Mouse (Mus musculus) CH12.LX (cell line): Measurements from ENCODE around the gene Iah1. TPM values are rescaled to one million over a fixed set of nuclear protein-coding genes. Genes with fewer than 3 reads are reported as not detected.
A peak's percentile ranks its signal among the peaks of the same experiment; 100 is the strongest.

Experiments
- DNase-seq: peaks from one replicate; pipeline ENCODE4 v3.0.0-alpha.2; 2013; ENCODE audit errors: extremely low read depth
- H3K27ac ChIP-seq: 2 replicates; pipeline ENCODE4 v1.5.1; 2012; ENCODE audit warnings: low read depth, mild to moderate bottlenecking, control low read depth, moderate library complexity; ENCODE audit not compliant: insufficient read depth
- H3K27me3 ChIP-seq: replicated peaks from 2 replicates; pipeline ENCODE3; 2012; ENCODE audit warnings: inconsistent platforms
- H3K36me3 ChIP-seq, 2 experiments: replicated peaks in 1 of 2; 2 replicates each; pipeline versions ENCODE3 to v1.6.1; 2012; ENCODE audit warnings: inconsistent platforms in 1 of 2, low read length in 1 of 2, mild to moderate bottlenecking in 1 of 2, mixed read lengths in 1 of 2, moderate library complexity in 1 of 2; ENCODE audit not compliant: control insufficient read depth in 1 of 2, insufficient read depth in 1 of 2
- H3K4me1 ChIP-seq, 2 experiments: 2 replicates each; pipeline ENCODE4 v1.6.1; 2012; ENCODE audit warnings: inconsistent platforms in 1 of 2, moderate library complexity in 1 of 2; ENCODE audit not compliant: insufficient read depth in 2 of 2, control insufficient read depth in 1 of 2
- H3K4me2 ChIP-seq: 2 replicates; pipeline ENCODE4 v1.6.1; 2012; ENCODE audit warnings: low read depth, mild to moderate bottlenecking, control low read depth; ENCODE audit not compliant: poor library complexity, insufficient read depth, severe bottlenecking
- H3K4me3 ChIP-seq, 3 experiments: fragments of 150-350 bp in 1 of 3; sonication (generic) in 1 of 3; replicated peaks in 1 of 3; 2 replicates each; pipeline versions ENCODE3 to v1.5.1; 2011 to 2012; ENCODE audit warnings: low read depth in 2 of 3, low read length in 2 of 3, mild to moderate bottlenecking in 2 of 3, moderate library complexity in 2 of 3, control low read depth in 1 of 3, improper control_type of control experiment in 1 of 3, inconsistent platforms in 1 of 3, mixed read lengths in 1 of 3; ENCODE audit not compliant: poor library complexity in 1 of 3
- H3K79me2 ChIP-seq: replicated peaks from 2 replicates; pipeline ENCODE4 v1.6.1; 2012; ENCODE audit warnings: mild to moderate bottlenecking, moderate library complexity; ENCODE audit not compliant: control insufficient read depth, poor library complexity, insufficient read depth, severe bottlenecking; ENCODE audit errors: extremely low read depth
- H3K9ac ChIP-seq: 2 replicates; pipeline ENCODE4 v1.6.1; 2012; ENCODE audit warnings: low read depth, mild to moderate bottlenecking, control low read depth, moderate library complexity; ENCODE audit not compliant: insufficient read depth
- H3K9me3 ChIP-seq: replicated peaks from 2 replicates; pipeline ENCODE3; 2012; ENCODE audit warnings: low read length, inconsistent platforms, mixed read lengths
- BHLHE40 ChIP-seq: IDR thresholded peaks from 2 replicates; pipeline ENCODE4 v1.6.1; 2011; ENCODE audit warnings: mild to moderate bottlenecking, low read depth, low read length, improper control_type of control experiment
- CHD1 ChIP-seq: IDR thresholded peaks from 2 replicates; pipeline ENCODE4 v1.6.1; 2012; ENCODE audit warnings: low read depth, low read length, improper control_type of control experiment, inconsistent platforms
- CHD2 ChIP-seq: IDR thresholded peaks from 2 replicates; pipeline ENCODE4 v1.6.1; 2011; ENCODE audit warnings: low read length, improper control_type of control experiment
- CTCF ChIP-seq, 2 experiments: IDR thresholded peaks in 1 of 2; conservative IDR thresholded peaks in 1 of 2; 2 replicates each; pipeline ENCODE4 v1.5.1; 2011 to 2012; ENCODE audit warnings: low read depth in 2 of 2, low read length in 2 of 2, improper control_type of control experiment in 1 of 2, inconsistent platforms in 1 of 2, mild to moderate bottlenecking in 1 of 2, moderate library complexity in 1 of 2
- E2F4 ChIP-seq: IDR thresholded peaks from 2 replicates; pipeline ENCODE4 v1.6.1; 2011; ENCODE audit warnings: low read depth, low read length, improper control_type of control experiment; ENCODE audit not compliant: insufficient replicate concordance
- ELF1 ChIP-seq: IDR thresholded peaks from 2 replicates; pipeline ENCODE4 v1.6.1; 2014; ENCODE audit warnings: low read depth, mild to moderate bottlenecking, inconsistent platforms, low read length, improper control_type of control experiment
- EP300 ChIP-seq: IDR thresholded peaks from 2 replicates; pipeline ENCODE4 v1.6.1; 2011; ENCODE audit warnings: low read length, improper control_type of control experiment
- ETS1 ChIP-seq: conservative IDR thresholded peaks from 2 replicates; pipeline ENCODE4 v1.6.1; 2012; ENCODE audit warnings: low read depth, mild to moderate bottlenecking, inconsistent platforms, low read length, improper control_type of control experiment, moderate library complexity
- GABPA ChIP-seq: IDR thresholded peaks from 2 replicates; pipeline ENCODE4 v1.6.1; 2012; ENCODE audit warnings: low read depth, low read length, improper control_type of control experiment, inconsistent platforms; ENCODE audit not compliant: insufficient replicate concordance
- HCFC1 ChIP-seq: IDR thresholded peaks from 2 replicates; pipeline ENCODE4 v1.6.1; 2012; ENCODE audit warnings: low read depth, mild to moderate bottlenecking, inconsistent platforms, low read length, improper control_type of control experiment
- IRF4 ChIP-seq: IDR thresholded peaks from 2 replicates; pipeline ENCODE4 v1.6.1; 2014; ENCODE audit warnings: low read depth, mild to moderate bottlenecking, inconsistent platforms, low read length, improper control_type of control experiment
- JUND ChIP-seq: conservative IDR thresholded peaks from 2 replicates; pipeline ENCODE4 v1.6.1; 2011; ENCODE audit warnings: low read depth, low read length, improper control_type of control experiment
- KAT2A ChIP-seq: IDR thresholded peaks from 2 replicates; pipeline ENCODE4 v1.6.1; 2012; ENCODE audit warnings: low read length, improper control_type of control experiment, inconsistent platforms; ENCODE audit not compliant: insufficient replicate concordance
- MAFK ChIP-seq: IDR thresholded peaks from 2 replicates; pipeline ENCODE4 v1.6.1; 2011; ENCODE audit warnings: low read length, improper control_type of control experiment; ENCODE audit not compliant: insufficient replicate concordance
- MAX ChIP-seq: IDR thresholded peaks from 2 replicates; pipeline ENCODE4 v1.6.1; 2011; ENCODE audit warnings: low read length, improper control_type of control experiment
- MAZ ChIP-seq: IDR thresholded peaks from 2 replicates; pipeline ENCODE4 v1.6.1; 2012; ENCODE audit warnings: low read depth, mild to moderate bottlenecking, inconsistent platforms, low read length, improper control_type of control experiment, moderate library complexity
- MEF2A ChIP-seq: IDR thresholded peaks from 2 replicates; pipeline ENCODE4 v1.6.1; 2014; ENCODE audit warnings: low read depth, mild to moderate bottlenecking, inconsistent platforms, low read length, improper control_type of control experiment, borderline replicate concordance
- MYC ChIP-seq: IDR thresholded peaks from 2 replicates; pipeline ENCODE4 v1.6.1; 2011; ENCODE audit warnings: low read depth, mild to moderate bottlenecking, improper control_type of control experiment, low read length
- NELFE ChIP-seq: IDR thresholded peaks from 2 replicates; pipeline ENCODE4 v1.6.1; 2011; ENCODE audit warnings: low read depth, low read length, improper control_type of control experiment
- NRF1 ChIP-seq: IDR thresholded peaks from 2 replicates; pipeline ENCODE4 v1.6.1; 2014; ENCODE audit warnings: low read depth, mild to moderate bottlenecking, inconsistent platforms, low read length, improper control_type of control experiment, moderate library complexity
- POLR2A ChIP-seq: IDR thresholded peaks from 2 replicates; pipeline ENCODE4 v1.6.1; 2011; ENCODE audit warnings: low read depth, mild to moderate bottlenecking, improper control_type of control experiment, low read length
- POLR2AphosphoS2 ChIP-seq: IDR thresholded peaks from 2 replicates; pipeline ENCODE4 v1.6.1; 2011; ENCODE audit warnings: low read depth, low read length, improper control_type of control experiment
- RCOR1 ChIP-seq: conservative IDR thresholded peaks from 2 replicates; pipeline ENCODE4 v1.6.1; 2012; ENCODE audit warnings: low read depth, mild to moderate bottlenecking, inconsistent platforms, low read length, improper control_type of control experiment
- SIN3A ChIP-seq: IDR thresholded peaks from 2 replicates; pipeline ENCODE4 v1.6.1; 2012; ENCODE audit warnings: low read length, improper control_type of control experiment, inconsistent platforms
- SMC3 ChIP-seq: IDR thresholded peaks from 2 replicates; pipeline ENCODE4 v1.6.1; 2011; ENCODE audit warnings: low read depth, low read length, improper control_type of control experiment
- TBP ChIP-seq: conservative IDR thresholded peaks from 2 replicates; pipeline ENCODE4 v1.6.1; 2011; ENCODE audit warnings: low read depth, low read length, improper control_type of control experiment
- TCF12 ChIP-seq: IDR thresholded peaks from 2 replicates; pipeline ENCODE4 v1.6.1; 2014; ENCODE audit warnings: low read depth, mild to moderate bottlenecking, inconsistent platforms, low read length, improper control_type of control experiment
- USF1 ChIP-seq: IDR thresholded peaks from 2 replicates; pipeline ENCODE4 v1.6.1; 2014; ENCODE audit warnings: low read depth, mild to moderate bottlenecking, inconsistent platforms, low read length, improper control_type of control experiment
- ZC3H11A ChIP-seq: IDR thresholded peaks from 2 replicates; pipeline ENCODE4 v1.6.1; 2012; ENCODE audit warnings: low read depth, mild to moderate bottlenecking, inconsistent platforms, low read length, improper control_type of control experiment
- ZKSCAN1 ChIP-seq: IDR thresholded peaks from 2 replicates; pipeline ENCODE4 v1.6.1; 2012; ENCODE audit warnings: low read depth, inconsistent platforms, low read length, improper control_type of control experiment, borderline replicate concordance
- dilution Hi-C: fragments of 300-500 bp; cut with MboI; formaldehyde crosslinking; loops from 2 replicates; pipeline ENCODE4 v1.14.3; 2020; ENCODE audit warnings: low sequenced_read_pairs; ENCODE audit not compliant: extremely low pct_unique_long_range_greater_than_20kb, extremely low pct_ligation_motif_present
- in situ Hi-C: fragments of 300-500 bp; cut with MboI; formaldehyde crosslinking; loops from 3 replicates; pipeline ENCODE4 v1.14.3; 2019; ENCODE audit warnings: low sequenced_read_pairs, low pct_ligation_motif_present, low pct_unique_long_range_greater_than_20kb, mixed read lengths
- polyA plus RNA-seq: library from polyadenylated mRNA; unstranded; fragments of >175 nt; gene quantifications from 2 replicates; pipeline ENCODE4 v1.2.1, GENCODE M21; 2012; ENCODE audit warnings: low read depth; ENCODE audit not compliant: insufficient read length
- total RNA-seq, 2 experiments: library from RNA; depleted of rRNA; stranded (reverse); fragments of 300-350 nt in 1 of 2; fragments of >200 nt in 1 of 2; gene quantifications; 2 replicates each; pipeline ENCODE4 v1.2.3; 2012 to 2014

Gene Iah1
- total and polyA plus RNA-seq, 3 experiments: 62.2 to 126 (median 106) TPM

- peak overlapping the region; percentile 27 for H3K27ac ChIP-seq
- TF ChIP-seq CHD1 (no peak), EP300 (no peak), CHD2 (peak; percentile 64), MAZ (no peak), BHLHE40 (peak; percentile 72)
- TF ChIP-seq, all 38 proteins: peak for 2
- in situ Hi-C loops: loop anchor here (25.0 kb wide), 1 partner anchor 327 kb away; no protein-coding TSS in a partner anchor
- dilution Hi-C loops: no loop called here
- no peaks in the 10 kb centered on the region for H3K9me3 ChIP-seq
- peak overlapping the region; percentile 66 for H3K4me2 ChIP-seq
- peaks cover 10 to 46% of the 10 kb centered on the region in 2 experiments for H3K36me3 ChIP-seq
- H3K27me3 ChIP-seq: no peaks in the 10 kb centered on the region
- peaks cover 45% of the 10 kb centered on the region for H3K79me2 ChIP-seq
- DNase-seq: peak; percentile 40
- peak overlapping the region; percentile 89 to 94 (median 92) for H3K4me3 ChIP-seq
- peak overlapping the region; percentile 76 for H3K9ac ChIP-seq
- H3K4me1 ChIP-seq: peaks cover 6 to 17% of the 10 kb centered on the region in 2 experiments; a peak in 3 of 4 replicates
Measured at GRCm38 (mm10) chr12:21285508-21286242, 30.5 kb upstream of the Iah1 start.

GRCm38 (mm10) chr12:21286243-21286622, 30.0 kb upstream of the Iah1 start, which contains the start of gene Itgb1bp1:
TSS of gene Itgb1bp1 (minus strand) at chr12:21286284.
- Histone ChIP-seq H3K4me2 (peak within 1 kb of the TSS; percentile 70), H3K27me3 (no peaks in the 10 kb centered on the region), H3K79me2 (peaks cover 46% of the 10 kb centered on the region), H3K4me1 (peaks cover 6 to 17% of the 10 kb centered on the region in 2 experiments; a peak in 3 of 4 replicates), H3K36me3 (peaks cover 13 to 47% of the 10 kb centered on the region in 2 experiments), H3K9ac (peak within 1 kb of the TSS; percentile 90), H3K9me3 (no peaks in the 10 kb centered on the region), H3K4me3 (peak within 1 kb of the TSS; percentile 90 to 94 (median 92)), H3K27ac (peak within 1 kb of the TSS; percentile 74)
- in situ Hi-C loops: loop anchor here (25.0 kb wide), 1 partner anchor 326 kb away; no protein-coding TSS in a partner anchor
- dilution Hi-C loops: no loop called here
- DNase-seq: peak; percentile 98
- TF ChIP-seq RCOR1: 0 out of 2 replicates have a peak, but pooled peaks have one; percentile 34
- TF ChIP-seq NRF1: peak; percentile 93
- peak; percentile 57 for TF ChIP-seq IRF4
- TF ChIP-seq ZC3H11A: no peak
- TF ChIP-seq E2F4: no peak
- no peak for TF ChIP-seq SMC3
- TF ChIP-seq KAT2A: peak; percentile 80; the same call in 1 of the 2 replicates
- peak; percentile 66 for TF ChIP-seq TCF12
- TF ChIP-seq USF1: no peak
- TF ChIP-seq CHD1: no peak; the same call in 1 of the 2 replicates
- TF ChIP-seq POLR2A: peak; percentile 72
- no peak for TF ChIP-seq GABPA
- TF ChIP-seq SIN3A: peak; percentile 91
- no peak for TF ChIP-seq CTCF (conservative IDR thresholded peaks at IDR 0.05 in 1 of 2, IDR thresholded peaks at IDR 0.05 in 1 of 2; ENCODE audit: low read depth in 2 of 2, low read length in 2 of 2)
- no peak; the same call in 1 of the 2 replicates for TF ChIP-seq MEF2A
- peak; percentile 75 for TF ChIP-seq TBP
- peak; percentile 51; the same call in 1 of the 2 replicates for TF ChIP-seq POLR2AphosphoS2
- no peak for TF ChIP-seq MAFK
- TF ChIP-seq JUND: no peak
- peak; percentile 12; the same call in 1 of the 2 replicates for TF ChIP-seq ETS1
- no peak; the same call in 1 of the 2 replicates for TF ChIP-seq MAX
- TF ChIP-seq CHD2: peak; percentile 39
- peak; percentile 93 for TF ChIP-seq ELF1
- TF ChIP-seq BHLHE40: no peak
- no peak; the same call in 1 of the 2 replicates for TF ChIP-seq MYC
- peak; percentile 67 for TF ChIP-seq NELFE
- TF ChIP-seq MAZ: peak; percentile 34; the same call in 1 of the 2 replicates
- peak; percentile 89 for TF ChIP-seq HCFC1
- TF ChIP-seq EP300: no peak
- no peak for TF ChIP-seq ZKSCAN1
